Mouse (Mus musculus) 3134 (cell line): ENCODE measurements around the gene AI854703.

Source experiments
- DNase-seq: peaks from one replicate; pipeline ENCODE4 v3.0.0-alpha.2; 2011; ENCODE audit warnings: low spot score; ENCODE audit not compliant: insufficient read length; ENCODE audit errors: extremely low read depth

Gene AI854703

DNA sequence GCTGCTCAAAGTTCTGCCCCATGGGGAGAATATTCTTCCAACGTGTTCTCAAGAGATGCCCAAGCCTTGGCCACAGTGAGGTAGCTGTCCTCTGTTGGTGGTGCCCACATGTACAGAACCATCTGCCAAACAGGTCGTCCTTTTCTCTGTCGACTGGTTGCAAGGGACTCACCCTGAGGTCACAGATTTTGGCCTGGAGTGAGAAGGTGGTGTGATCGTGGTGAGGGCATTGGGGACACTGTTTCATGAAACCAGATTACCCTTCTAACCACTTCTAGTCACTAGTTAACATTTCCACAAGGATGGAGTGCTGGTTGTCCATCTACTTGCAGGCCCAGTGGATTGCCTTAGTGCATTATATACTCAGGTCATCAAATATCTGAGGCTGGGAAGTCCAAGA lies 22.2 kb downstream of the AI854703 start:
- DNase-seq = no peak

DNA sequence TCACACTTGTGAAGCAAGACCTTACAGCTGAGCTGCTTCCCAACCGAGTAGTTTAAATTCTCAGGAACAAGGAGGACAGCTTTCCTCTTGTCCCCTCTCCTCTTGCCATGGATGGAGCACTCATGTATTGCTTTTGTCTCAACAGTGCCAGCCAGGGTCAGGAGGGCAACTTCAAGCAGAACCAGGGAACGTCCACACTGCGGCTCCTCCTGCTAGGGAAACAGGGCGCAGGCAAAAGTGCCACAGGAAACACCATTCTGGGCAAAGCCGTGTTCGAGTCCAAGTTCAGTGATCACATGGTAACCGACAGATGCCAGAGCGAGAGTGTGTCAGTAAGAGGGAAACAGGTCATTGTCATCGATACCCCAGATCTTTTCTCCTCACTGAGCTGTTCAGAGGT lies 23.5 kb downstream of the AI854703 start:
- no peak for DNase-seq

DNA sequence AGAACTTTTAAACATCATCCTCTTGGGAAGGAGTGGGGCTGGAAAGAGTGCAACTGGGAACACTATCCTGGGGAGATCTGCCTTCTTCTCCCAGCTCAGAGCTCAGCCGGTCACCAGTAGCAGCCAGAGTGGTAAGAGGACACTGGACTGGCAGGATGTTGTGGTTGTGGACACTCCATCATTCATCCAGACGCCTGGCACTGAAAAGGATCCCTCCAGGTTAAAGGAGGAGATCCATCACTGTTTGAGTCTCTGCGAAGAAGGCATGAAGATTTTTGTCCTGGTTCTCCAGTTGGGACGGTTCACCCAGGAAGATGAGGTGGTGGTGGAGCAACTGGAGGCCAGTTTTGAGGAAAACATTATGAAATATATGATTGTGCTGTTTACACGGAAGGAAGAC lies 32.2 kb downstream of the AI854703 start:
- DNase-seq = no peak

DNA sequence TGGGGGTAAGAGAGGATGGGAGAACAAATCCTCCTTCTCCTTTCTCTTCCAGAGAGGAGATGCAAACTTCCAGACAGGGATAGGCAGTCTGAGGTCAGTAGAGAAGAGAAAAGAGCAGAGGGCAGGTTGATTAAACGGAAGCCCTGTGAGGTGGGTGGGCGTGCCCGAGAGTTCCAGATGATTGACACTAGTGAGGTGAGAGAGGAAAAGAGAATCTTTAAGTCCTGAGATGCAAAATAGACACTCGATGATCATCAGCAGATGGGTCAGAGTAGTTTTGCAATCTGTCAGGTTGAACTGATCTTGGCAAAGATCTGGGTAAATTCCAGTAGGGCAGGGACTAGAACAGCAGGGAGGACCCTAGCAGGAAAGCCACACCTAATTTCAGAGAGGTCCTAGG lies 38.2 kb downstream of the AI854703 start:
- DNase-seq = no peak

DNA sequence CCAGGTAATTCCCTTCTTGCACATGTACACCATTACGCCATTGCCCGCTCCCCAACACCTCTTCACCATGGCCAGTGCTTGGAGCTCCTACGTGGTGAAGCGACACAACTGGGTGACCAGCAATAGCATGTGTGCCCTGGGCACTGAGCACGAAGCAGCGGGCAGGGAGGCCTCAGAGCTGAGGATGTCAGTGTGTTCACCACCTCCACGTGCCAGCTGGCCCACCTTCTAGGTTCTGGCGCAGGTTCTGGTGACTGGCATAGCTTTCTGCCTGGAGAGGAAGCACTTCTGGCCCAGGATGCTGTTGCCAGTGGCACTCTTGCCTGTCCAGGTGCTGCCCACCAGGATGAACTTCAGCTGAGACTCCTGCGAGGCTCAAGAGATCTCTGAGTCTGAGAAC lies 38.9 kb downstream of the AI854703 start:
- no peak for DNase-seq

DNA sequence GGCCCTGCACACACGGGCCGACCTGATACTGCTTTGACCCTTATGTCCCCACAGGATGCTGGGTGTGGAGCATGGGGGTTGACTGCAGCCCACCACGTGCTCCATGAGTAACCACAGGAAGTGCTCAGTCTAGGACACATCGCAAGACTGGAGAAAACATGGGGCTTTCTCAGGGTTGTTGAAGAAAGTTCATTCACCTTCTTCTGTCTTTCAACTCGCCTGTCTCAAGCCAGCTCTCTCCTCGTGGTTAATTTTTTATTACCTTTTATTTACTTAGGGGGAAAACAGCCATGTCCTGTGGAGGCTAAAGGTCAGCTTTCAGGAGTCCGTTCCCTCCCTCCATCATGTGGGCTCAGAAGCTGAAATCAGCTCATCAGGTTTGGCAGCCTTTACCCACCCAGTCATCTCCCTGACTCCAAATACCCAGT lies 39.6 kb downstream of the AI854703 start:
- DNase-seq = no peak

DNA sequence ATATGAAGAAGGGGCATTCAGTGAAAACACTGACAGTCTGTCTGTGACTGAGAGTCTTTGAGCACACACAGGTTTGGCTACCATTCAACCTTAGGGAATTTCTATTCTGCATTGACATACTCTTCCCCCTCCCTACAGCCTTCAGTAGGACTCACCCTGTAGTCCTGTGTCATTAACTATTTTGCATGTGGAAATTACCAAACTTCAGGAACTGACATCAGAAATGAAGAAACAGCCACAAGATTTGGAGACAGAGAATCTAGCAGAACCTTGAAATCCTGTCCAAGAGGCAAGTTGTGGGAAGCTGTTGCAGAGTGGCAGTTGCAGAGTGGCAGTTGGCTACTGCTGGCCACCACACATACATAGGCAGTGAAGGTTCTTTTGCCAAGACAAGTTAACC lies 41.5 kb downstream of the AI854703 start:
- DNase-seq = no peak

DNA sequence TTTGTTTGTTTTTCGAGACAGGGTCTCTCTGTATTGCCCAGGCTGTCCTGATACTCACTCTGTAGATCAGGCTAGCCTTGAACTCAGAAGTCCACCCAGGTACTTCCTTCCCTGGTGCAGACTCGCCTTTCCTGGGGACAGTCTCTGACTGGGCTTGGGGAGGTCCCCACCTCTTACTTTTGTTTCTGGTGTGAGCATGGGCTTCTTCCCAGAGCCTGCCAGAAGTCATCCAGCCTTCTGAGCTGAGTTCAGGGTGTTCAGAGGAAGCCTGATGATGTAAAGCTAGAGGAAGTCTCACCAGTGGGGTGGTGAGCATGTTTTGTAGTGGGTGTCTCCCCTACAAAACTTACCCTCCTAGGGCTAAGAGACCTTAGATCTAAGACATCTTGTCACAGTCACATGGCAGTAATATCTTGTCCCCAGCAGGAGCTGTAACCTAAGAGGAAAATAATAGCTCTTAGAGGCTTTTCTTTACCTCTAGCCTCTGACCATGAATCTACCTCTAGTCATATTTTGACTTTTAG lies 42.9 kb downstream of the AI854703 start:
- DNase-seq = no peak

DNA sequence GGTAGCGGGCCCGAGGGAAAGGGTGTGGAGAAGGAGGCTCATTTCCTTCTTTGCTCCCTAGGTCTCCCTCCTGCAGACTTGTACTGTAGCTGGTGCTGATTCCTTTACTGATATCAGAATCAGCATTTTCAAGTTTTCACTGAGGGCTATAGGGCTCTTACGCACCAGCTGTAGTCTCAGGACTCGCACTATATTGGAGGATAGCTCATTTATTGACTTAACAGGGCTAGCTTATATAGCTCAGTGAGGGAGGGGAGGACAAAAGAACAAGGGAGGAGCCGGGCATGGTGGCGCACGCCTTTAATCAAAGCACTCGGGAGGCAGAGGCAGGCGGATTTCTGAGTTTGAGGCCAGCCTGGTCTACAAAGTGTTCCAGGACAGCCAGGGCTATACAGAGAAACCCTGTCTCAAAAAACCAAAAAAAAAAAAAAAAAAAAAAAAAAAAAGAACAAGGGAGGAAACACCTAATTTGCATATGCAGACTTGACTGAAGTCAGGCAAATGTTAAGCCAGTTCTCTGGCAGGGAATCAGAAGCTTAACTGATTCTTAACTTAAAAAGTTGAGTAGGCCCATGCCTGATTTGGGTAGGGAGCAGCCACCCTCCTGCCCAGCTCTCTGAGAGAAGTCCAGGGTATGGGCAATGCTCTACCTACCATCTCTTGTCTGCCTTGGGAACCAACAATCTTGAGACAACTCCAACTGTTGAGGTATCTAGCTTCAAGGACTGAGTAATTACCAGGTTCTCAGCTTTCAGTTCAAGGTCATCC lies 47.9 kb downstream of the AI854703 start:
- no peak for DNase-seq

DNA sequence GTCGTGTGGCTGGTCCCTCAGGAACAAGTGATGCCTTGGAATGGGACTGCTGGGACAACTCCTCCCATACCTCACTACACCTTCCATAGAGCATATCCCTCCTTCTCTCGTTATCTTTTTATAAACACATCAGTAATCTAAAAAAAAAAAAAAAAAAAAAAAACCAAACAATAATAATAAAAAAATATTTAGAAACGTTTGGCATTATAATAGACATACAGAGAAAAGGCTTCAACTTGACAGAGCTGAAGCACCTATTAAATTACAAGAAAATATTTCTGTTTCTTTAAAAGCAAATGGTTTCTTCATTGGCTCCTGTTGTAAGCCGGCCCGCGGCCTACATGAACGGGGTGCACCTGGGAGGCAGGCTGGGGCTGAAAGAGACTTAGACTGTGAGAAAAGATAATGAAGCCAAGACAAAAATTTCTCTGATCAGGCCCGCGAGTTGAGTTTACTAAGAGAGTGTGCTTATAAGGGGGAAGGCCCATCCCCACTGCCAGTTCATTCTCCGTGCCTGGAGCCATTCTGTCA lies 48.9 kb downstream of the AI854703 start:
- DNase-seq = no peak

DNA sequence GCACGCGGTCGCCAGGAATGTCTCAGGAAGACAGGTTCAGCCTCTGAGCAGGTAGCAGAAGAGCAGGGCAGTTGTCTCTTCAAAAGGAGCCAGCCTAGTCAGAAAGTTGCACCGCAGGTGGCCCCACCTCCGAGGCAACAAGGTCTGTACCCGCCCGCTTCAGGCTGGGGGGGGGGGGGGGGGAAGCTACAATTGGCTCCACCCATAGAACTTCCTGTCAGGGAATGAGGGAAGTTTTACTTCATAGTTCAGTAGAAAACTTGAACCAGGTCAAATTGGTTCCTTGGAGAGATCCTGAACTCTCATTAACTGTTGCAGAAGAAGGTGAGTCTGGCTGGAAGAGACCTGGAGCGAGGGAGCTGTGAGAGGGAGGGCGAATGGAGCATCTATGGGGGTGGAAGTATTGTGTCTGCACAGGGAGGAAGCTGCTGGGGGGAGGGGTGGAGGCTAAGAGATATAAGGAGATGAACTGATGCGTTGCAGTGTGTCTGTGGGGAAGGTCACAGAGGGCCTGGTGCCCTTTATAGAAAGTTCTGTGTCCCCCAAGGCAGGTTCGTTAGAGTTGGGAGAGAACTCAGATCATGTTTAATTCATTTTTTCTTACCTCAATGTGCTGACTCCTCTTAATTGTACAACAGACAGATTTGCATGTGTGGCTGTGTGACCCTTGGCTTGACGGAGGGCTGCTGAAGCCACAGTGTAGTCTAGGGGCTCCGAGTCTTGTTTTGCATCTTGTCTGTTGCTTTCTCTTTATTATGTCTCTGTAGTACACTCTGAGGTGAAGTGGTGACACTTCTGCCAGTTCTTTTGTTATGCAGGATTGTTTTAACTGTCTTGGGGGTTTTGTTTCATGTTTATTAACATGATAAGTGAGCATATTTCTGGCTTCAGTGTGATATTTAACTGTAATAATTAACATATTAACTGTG lies 49.6 kb downstream of the AI854703 start, which contains the start of gene Gimap9:
Gimap9 (plus strand) TSS at position 199 of the 929 bp plus-strand sequence.
- peak; percentile 69 for DNase-seq

DNA sequence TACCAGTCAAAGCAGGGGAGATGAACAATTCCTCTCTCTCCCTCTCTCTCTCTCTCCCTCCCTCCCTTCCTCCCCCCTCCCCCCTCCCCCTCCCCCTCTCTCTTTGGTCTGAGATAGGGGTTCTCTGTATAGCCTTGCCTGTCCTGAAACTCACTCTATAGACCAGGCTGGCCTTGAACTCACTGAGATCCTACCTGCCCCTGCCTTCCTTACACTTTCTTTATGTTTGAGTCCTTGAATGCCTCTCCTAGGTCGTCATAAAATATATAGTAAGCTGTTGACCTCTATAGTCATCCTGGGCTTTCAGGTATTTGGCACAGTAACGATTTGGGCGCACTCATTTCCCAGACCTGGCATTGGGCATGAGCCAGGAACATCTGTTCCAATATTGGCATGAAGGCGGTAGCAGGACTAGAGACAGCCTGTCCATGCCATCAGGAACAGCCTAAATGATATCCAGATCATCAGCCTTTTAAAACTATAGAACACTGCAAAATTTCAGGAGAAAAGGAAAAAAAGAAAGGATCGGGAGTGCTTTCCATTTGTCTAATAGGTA lies 50.4 kb downstream of the AI854703 start:
- no peak for DNase-seq

DNA sequence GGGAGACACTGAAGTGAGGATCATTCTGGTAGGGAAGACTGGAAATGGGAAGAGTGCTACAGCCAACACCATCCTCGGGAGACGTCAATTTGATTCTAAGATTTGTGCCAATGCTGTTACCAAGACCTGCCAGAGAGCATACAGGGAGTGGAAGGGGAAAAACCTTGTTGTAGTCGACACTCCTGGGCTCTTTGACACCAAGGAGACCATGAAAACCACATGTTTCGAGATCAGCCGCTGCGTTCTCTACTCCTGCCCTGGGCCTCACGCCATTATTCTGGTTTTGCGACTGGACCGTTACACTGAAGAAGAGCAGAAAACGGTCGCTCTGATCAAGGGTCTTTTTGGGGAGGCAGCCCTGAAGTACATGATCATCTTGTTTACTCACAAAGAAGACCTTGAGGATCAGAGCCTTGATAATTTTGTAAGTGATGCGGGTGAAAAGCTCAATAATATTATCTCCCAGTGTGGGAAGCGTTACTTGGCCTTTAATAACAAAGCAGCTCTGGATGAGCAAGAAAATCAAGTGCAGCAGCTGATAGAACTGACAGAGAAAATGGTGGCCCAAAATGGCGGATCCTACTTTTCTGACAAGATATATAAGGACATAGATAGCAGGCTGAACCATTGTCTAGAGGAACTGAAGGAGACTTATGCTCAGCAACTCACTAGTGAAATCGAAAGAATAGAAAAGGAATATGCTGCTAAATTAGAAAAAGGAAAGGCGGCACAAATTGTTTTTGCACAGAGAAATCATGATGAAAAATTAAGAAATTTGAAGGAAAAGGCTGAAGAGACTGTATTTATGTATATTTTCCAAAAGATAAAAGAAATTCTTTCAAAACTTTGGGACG lies 51.2 kb downstream of the AI854703 start:
- no peak for DNase-seq

DNA sequence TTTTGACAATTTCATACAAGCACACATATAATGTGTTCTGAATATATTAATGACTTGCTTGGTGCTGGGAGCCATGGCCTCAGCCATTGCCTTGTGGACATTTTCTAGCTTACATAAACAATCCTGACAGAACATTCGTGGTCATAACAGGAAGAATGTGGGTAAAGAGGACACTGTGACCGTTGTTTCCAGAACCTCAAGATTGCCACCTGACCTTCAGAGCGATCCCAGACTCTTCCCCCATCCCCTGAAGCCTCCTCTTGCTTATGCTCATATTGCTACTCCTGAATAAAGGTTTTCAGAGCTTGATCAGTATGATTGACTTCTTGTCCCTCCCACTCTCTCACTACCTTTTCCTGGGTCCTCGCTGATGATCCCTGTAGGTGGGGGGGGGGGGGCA lies 51.8 kb downstream of the AI854703 start:
- DNase-seq = no peak

DNA sequence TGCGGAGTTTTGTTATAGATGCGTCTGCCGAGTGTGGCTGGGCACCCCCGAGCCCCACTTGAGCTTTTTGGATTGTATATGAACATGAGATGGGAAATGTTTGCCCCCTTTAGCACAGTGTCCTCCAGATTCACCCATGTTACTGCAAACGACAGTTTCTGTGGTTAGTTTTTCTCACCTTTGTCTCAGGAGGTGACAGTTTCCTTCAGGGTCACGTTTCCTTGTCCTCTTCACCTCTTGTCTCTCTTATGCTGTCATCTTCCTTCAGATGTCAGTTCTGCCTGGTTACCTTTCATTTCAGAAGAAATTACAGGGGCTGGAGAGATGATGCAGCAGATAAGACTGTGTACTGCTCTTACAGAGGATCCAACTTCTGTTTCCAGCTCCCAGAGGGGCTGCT lies 53.1 kb downstream of the AI854703 start:
- no peak for DNase-seq

DNA sequence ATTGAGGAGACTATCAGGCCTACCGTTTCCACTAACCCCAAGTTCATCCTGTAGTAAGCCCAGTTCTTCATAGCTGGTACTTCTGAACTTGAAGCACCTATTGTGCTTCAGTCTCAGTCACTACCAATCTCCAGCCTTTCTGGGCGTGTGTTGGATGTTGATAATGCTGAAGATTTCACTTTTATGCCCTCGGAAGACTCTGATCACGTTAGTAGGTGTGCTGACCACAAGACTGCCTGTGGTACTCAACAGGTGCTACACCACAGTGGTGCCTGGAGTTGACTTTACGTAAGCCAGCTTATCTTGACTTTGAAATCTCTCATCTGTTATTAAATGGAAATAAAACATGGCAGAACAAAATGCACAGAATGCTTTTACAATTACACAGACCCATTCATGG lies 53.9 kb downstream of the AI854703 start:
- no peak for DNase-seq

DNA sequence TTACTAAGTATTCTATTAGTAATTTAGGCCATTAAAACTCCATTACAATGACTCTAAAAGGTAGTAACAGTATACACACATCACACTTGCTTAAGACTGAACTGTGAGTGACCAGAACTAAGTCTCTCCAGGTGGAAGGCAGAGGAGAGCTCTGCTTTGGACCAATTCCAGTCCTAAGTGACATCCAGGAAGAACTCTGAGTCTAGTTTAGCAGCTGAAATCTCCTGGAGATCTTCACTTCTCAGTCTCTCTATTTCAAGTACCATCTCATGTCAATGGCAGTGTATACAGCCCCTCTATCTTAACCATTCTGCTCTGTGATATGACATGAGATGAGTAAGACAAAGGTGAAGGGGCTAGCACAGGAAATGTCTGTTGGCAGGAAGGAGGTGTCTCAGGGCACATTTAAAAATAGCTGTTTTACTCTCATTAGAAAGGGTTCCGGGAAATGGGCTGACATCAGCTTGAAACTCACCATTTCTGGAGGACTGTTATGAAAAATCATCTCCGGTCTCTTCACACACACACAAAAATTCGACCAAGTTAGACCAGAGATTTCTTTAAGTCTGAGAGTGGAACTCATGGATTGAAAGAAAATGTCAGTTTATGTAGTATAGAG lies 55.0 kb downstream of the AI854703 start:
- DNase-seq = no peak

DNA sequence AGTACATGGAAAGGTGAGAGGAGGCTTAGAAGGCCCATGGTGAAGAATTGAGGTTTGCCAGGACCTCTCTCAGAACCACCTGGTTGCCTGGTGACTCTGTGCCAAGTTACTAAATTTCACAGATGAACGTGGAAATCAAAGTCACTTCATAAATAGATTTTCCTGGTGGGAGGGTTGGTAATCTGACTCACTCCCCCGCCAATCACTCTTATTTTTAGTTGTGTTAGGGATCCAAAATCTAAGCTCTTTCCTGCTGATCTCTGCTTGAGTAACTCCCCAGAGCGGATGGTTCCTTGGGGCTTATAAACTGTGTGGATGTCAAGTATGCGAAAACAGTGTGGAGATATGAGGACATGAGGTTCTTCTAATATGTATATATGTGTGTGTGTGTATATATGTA lies 55.7 kb downstream of the AI854703 start:
- no peak for DNase-seq
